In the genomic region with DNA sequence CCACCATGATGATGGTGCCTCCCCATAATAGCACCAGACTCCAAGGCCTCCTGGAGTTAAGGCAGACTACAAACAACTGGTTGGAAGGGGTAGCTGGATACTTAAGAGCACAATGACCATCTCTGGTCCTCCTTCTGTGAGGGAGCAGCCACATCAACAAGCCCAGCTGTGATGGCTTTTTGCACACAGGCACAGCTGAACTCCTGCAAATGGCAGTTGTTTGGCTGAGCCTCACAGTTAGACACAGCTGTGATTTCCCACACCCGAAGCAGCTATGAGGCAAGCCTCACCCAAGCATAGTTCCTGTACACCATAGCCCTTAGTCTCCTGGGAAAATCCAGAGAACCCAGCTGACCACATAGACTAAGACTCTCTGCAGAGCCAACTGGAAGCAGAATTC, we compare ENCODE assay signal across 11 mouse cellular contexts.
DNase-seq lines count a peak whose midpoint lies in the region; ATAC-seq and TF ChIP-seq lines count a peak whose summit lies in the region.
"Had no signal": no experiment of that assay in that cellular context is flagged by ENCODE, and none has a peak within 500 bp of the region (broad histone marks: within the 10 kb centered on the region; RNA-seq: fewer than 3 reads in every experiment).

No protein-coding gene starts in this region.

- no peak overlapping the region for H3K9ac ChIP-seq in lung, postnatal 0 days (replicated peaks; ENCODE audit: low read depth)
- H3K9ac ChIP-seq: forebrain, embryonic 15.5 days had no signal

- in situ Hi-C loops in Patski (cut with MboI; ENCODE audit: low pct_unique_long_range_greater_than_20kb), result no loop called here

- no peak overlapping the region for H3K4me2 ChIP-seq in lung, postnatal 0 days (replicated peaks; ENCODE audit: low read depth, low read length)
- H3K4me2 ChIP-seq: forebrain, embryonic 15.5 days had no signal

- ATAC-seq in Patski, result peak; percentile 57
- ATAC-seq in lung, postnatal 0 days, result peak; percentile 76
- ATAC-seq in granulocyte monocyte progenitor cell, adult 5-6 weeks (replicated peaks; ENCODE audit: poor library complexity, severe bottlenecking), result no peak
- no peak for ATAC-seq in cerebellum, adult (ENCODE audit: insufficient number of reproducible peaks, low FRiP score, low TSS enrichment)
- no peak for ATAC-seq in inflammation-experienced regulatory T-cells, adult 6 months
- ATAC-seq: forebrain, embryonic 15.5 days had no signal

- POLR2A ChIA-PET in Patski (lab: Charles Lee), result interaction anchor here (0.5 kb wide), 1 partner anchor 139 kb away, joined by 3 read pairs; no protein-coding TSS in a partner anchor

- no peaks in the 10 kb centered on the region for H3K36me3 ChIP-seq in lung, postnatal 0 days (ENCODE audit: insufficient read depth, low read length)
- H3K36me3 ChIP-seq: forebrain, embryonic 15.5 days had no signal

- TF ChIP-seq CTCF in Patski (IDR thresholded peaks at IDR 0.05), result no peak
- no peak for TF ChIP-seq CTCF in lung, postnatal 0 days (IDR thresholded peaks at IDR 0.05)

- H3K4me1 ChIP-seq in lung, postnatal 0 days (ENCODE audit: insufficient read depth, low read depth, low read length), result no peaks in the 10 kb centered on the region
- H3K4me1 ChIP-seq: forebrain, embryonic 15.5 days had no signal

- intact Hi-C loops in gastrocnemius, postnatal 14 days (cut with DNase I; ENCODE audit: low total_unique reads), result no loop called here

- H3K9me3 ChIP-seq in lung, postnatal 0 days (ENCODE audit: low read length), result no peaks in the 10 kb centered on the region
- H3K9me3 ChIP-seq: forebrain, embryonic 15.5 days had no signal

- TF ChIP-seq EP300 in lung, postnatal 0 days (IDR thresholded peaks at IDR 0.05), result 0 out of 2 replicates have a peak, but pooled peaks have one; percentile 19

- 42% methylated on average over 1 of the region's 1 CpGs for WGBS in lung, postnatal 0 days

- no peak overlapping the region for H3K4me3 ChIP-seq in lung, postnatal 0 days (ENCODE audit: low read depth, low read length)
- H3K4me3 ChIP-seq: forebrain, embryonic 15.5 days had no signal

- no peak overlapping the region for H3K27ac ChIP-seq in lung, postnatal 0 days (ENCODE audit: low read length)
- H3K27ac ChIP-seq: forebrain, embryonic 15.5 days had no signal

- no peaks in the 10 kb centered on the region for H3K27me3 ChIP-seq in Patski
- no peaks in the 10 kb centered on the region for H3K27me3 ChIP-seq in lung, postnatal 0 days (replicated peaks; ENCODE audit: insufficient read depth, low read length)
- H3K27me3 ChIP-seq: forebrain, embryonic 15.5 days had no signal

- CTCF ChIA-PET in Patski (lab: Charles Lee), result no interaction called here

- peak; percentile 28 for DNase-seq in Patski (ENCODE audit: low read depth, low spot score)
- DNase-seq in gastrocnemius, postnatal 14 days, result peak; percentile 33
- peak; percentile 20 for DNase-seq in kidney, adult 9 months
- peak; percentile 78 for DNase-seq in lung, postnatal 0 days (ENCODE audit: low spot score)
- DNase-seq in yolk sac, embryonic 10.5 days (ENCODE audit: low spot score), result no peak
- DNase-seq: adrenal gland, postnatal 25 days; thymus, postnatal 36 days had no signal

Comparison
In these comparisons a context has a peak if more than half of its experiments do, and no peak if none do; other contexts are left out.
1. ATAC-seq: peak in Patski (single experiment) and lung, postnatal 0 days (single experiment); none in granulocyte monocyte progenitor cell, adult 5-6 weeks (single experiment), cerebellum, adult (single experiment) and inflammation-experienced regulatory T-cells, adult 6 months (single experiment).